Mouse (Mus musculus) R1 (cell line): Measurements from ENCODE around the gene Rhbdf2.

Source experiments
- DNase-seq: peaks from one replicate; pipeline ENCODE4 v3.0.0-alpha.2; 2018; ENCODE audit warnings: low read depth, low spot score

Rhbdf2 gene

DNA sequence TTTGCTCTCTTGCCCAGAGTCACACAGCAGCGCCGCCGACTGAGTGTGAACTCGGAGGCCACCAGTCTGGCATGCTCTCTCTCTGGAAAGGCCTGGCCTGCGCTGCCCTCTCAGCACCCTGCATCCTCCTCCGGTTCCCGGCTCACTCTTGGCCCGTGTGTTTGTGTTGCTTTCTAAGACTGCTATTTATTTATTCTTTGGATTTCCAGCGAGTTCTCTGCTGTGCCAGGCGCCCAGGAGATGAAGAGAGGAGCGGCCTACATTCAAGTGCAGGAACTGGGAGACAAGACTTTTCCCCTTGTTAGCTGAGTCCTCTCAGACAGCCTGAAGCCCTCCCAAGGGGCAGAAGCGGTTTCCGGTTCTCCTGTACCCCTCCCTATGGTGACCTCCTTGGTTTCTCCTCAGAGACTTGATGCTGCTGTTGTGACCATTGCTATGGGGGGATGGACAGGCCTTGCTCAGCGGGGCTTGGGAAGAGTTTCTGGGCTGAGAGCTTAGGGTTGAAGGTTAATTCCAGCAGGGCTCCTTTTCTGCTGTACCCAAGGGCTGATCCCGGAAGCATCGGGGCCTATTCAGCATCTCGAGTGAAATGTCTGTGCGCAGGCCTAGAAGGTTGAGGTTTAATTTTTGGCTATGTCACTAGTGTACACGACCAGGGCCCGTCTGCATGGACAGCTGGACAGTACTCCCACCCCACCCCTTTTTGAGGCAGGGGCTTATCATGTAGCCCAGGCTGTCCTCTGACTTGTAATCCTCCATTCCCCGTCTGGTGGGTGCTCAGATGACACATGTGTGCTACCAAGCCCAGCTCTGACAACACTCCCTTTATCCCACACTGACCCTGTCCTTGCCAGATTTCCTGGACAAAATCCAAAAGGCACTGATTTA, 17.6 kb upstream of the Rhbdf2 start:
- DNase-seq = no peak

DNA sequence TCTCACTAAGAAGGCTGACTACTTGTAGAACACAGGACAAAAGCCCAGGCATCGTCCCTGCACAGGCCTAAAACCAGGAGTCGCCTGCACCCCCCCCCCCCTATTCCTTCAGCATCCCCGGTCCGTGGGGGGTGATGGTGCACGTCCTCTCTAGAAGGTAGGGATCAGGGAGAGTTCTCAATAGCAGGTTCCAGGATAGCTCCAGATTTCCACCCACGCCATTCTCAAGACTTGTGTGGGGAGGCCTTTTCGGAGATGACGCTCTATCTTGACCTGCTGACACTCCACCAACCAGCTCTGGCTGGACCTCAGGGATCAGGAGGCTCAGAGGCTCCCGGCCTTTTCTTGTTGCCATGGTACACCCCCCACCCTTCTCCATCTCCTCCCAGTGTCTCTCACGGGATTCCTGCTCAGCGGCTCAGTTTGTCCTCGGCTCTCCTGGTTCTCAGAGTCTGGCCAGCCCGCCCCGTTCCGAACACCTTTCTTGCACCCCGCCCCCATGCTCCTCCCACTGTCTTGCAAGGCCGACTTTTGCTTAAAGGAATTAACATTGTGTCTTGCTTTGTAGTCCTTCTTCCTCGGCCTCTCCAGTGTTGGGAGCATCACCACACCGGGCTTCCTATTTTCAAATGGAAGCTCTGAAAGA, 16.9 kb upstream of the Rhbdf2 start:
- peak; percentile 73 for DNase-seq

DNA sequence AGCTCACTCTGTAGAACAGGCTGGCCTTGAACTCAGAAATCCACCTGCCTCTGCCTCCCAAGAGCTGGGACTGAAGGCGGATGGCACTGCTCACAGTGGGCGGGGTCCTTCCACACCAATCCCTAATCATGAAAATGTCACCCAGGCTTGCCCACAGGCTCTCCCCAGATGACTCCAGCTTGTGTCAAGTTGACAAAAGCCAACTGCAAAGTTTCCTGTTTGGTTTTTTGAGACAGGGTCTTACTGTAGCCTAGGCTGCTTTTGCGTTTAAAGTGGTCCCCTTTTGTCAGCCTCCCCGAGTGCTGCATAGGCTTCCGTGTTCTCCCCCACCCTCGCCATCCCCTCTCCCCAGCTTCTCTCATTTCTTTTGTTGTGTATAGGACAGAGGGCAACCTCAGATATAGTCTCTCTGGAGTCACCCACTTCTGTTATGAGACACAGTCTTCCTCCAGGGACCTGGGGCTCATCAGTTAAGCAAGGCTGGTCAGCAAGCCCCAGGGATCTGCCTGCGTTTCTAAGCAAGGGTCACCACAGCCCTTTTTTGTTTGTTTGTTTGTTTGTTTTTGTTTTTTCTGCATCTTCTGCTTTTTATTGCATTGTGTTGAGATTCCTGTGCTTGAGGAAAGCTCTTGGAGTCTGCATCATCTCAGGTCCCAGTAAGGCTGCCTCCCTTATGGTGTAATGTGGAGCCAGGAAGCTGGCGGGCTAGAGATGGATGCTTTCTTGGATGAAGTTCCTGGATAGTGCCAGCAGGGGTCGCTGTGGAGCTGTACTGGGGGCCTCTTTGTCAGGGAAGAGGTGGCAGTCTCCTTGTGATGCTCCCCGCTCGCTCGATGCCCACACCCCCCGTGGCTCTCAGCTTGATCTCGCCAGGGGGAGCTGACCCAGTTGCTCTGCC, 16.1 kb upstream of the Rhbdf2 start:
- peak; percentile 83 for DNase-seq

GRCm38 (mm10) chr11:116641731-116642130, 14.9 kb upstream of the Rhbdf2 start:
- no peak for DNase-seq

GRCm38 (mm10) chr11:116641168-116641567, 14.3 kb upstream of the Rhbdf2 start:
- peak; percentile 83 for DNase-seq

DNA sequence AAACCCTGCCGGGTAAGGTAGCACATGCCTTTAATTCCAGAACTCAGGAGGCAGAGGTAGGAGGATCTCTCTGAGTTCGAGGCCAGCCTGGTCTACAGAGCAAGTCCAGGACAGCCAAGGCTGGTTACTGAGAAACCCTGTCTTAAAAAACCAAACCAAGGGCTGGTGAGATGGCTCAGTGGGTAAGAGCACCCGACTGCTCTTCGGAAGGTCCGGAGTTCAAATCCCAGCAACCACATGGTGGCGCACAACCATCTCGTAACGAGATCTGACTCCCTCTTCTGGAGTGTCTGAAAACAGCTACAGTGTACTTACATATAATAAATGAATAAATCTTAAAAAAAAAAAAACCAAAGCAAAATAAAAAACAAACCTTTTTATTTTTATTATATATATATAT, 9.8 kb upstream of the Rhbdf2 start:
- DNase-seq = peak; percentile 44

GRCm38 (mm10) chr11:116632962-116633361, 6.1 kb upstream of the Rhbdf2 start:
- DNase-seq = no peak

GRCm38 (mm10) chr11:116630171-116630965, 3.5 kb upstream of the Rhbdf2 start:
- no peak for DNase-seq

DNA sequence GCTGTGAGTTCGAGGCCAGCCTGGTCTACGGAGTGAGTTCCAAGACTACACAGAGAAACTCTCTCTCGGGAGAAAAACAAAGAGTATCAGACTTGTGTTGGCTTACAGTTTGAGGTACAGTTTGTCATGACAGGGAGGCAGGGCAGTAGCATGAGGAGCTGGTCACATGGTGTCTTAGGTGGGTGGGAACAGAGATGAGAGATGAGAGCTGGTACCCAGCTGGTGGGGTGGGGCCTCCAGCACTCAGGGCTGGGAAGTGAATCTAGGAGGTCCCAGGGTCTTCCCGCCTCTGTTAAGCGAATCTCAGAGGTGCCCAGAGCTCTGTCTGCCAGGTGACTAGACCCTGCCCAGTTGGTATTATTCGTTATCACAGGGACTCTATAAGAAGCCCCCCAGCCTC, 2.7 kb upstream of the Rhbdf2 start:
- DNase-seq = no peak

- DNase-seq = peak; percentile 95
These were observed 1.9 kb upstream of the Rhbdf2 start for GRCm38 (mm10) chr11:116628712-116629111.

- DNase-seq = peak; percentile 80
These were observed 527 bp upstream of the Rhbdf2 start for GRCm38 (mm10) chr11:116627072-116628020.

- DNase-seq = peak; percentile 93
These were observed 1.5 kb downstream of the Rhbdf2 start for GRCm38 (mm10) chr11:116625081-116626000.

GRCm38 (mm10) chr11:116624131-116624832, 2.5 kb downstream of the Rhbdf2 start:
- DNase-seq = peak; percentile 87

GRCm38 (mm10) chr11:116623281-116624124, 3.3 kb downstream of the Rhbdf2 start:
- peak; percentile 27 for DNase-seq

- no peak for DNase-seq
These were observed 5.5 kb downstream of the Rhbdf2 start for GRCm38 (mm10) chr11:116621258-116621704.

DNA sequence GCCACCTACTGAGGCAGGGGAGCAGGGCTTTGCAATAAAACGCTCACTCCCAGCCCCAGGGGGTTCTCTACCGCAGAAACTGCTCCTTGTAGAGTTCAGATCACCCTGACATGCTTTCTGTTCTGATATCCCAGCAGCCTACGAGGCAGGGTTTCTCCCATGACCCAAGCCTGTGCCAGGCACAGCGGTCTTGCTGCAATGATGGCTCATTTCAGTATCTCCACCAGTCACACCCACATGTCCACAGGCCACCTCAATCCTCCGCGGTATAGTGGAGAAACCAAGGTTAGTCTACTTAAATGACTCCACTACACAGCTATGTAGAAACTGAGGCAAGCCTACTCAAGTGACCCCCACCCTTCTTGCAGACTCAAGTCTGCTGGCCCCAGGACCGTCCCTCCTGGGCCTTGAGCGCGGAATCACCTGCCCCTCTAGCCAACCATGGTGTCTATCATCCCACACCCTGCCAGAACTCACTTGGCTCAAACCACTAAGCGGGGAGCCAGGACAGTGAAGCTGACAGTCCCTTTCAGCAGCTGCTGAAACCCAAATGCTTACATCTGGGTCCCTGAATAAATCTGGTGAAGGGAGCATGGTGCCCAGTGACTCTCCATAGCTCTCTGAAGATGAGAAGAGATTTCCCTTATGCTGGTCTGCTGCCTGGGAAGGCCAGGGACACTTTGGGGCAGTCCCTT, 6.1 kb downstream of the Rhbdf2 start:
- no peak for DNase-seq

DNA sequence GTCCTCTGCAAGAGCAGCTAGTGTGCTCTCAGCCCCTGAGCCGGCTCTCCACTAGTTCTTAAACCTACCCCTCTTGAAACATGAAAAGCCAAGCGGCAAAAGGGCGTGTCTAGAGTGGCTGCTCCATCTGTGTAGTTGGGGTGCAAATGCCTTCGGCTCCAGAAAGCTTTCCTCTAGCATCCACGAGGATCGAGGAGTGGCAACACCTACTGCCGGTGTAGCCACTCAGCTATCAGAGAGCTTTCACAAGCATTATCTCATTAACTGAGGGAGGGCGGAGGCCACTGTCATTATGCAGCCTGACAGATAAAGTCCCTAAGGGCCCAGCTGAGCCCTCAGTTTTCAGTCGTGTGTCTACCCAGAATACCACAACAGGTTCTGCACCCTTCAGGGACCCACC, 6.7 kb downstream of the Rhbdf2 start:
- DNase-seq = peak; percentile 60
